Mouse (Mus musculus) erythroid progenitor cell, adult 5-6 weeks (primary cell): ENCODE results near the gene Ecsit. TPM values are rescaled to one million over a fixed set of nuclear protein-coding genes. Genes with fewer than 3 reads are reported as not detected.

ENCODE experiments used
- ATAC-seq: replicated peaks from 2 replicates; pipeline ENCODE4 v1.8.0; 2016; ENCODE audit warnings: moderate number of reproducible peaks, mild to moderate bottlenecking, moderate TSS enrichment, inconsistent platforms; ENCODE audit not compliant: poor library complexity, low FRiP score, severe bottlenecking
- total RNA-seq, 2 experiments: library from RNA; stranded (forward) in 1 of 2; stranded (reverse) in 1 of 2; fragments of 150-400 nt in 1 of 2; fragments of 186-747, 209-891 nt in 1 of 2; gene quantifications; 2 replicates each; pipeline versions ENCODE4 v1.2.3 to v1.2.4; 2015 to 2017; ENCODE audit warnings: low replicate concordance in 2 of 2

Ecsit gene
- total RNA-seq, 2 experiments from 2014 or later: 2.0 to 3.4 TPM

DNA sequence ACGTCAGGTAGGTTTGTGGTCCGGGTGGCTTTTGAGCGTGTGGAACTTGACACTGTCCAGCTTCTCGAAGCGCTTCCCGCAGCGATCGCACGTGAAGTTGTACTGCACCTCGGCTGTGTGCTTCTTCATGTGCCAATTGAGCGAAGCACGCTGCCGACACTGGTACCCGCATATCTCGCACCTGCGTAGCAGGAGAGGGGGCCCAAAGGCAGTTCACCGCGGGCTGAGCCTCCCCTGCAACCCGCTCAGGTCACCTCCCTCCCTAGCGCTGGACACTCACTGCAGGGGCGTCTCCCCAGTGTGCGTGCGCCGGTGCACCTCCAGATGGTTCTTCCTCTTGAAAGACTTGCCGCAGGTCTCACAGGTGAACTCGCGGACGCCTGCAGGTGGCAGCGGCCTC is 29.5 kb downstream of the Ecsit start:
- no peak for ATAC-seq

GRCm38 (mm10) chr9:22054411-22055076 is 30.7 kb downstream of the Ecsit start:
- ATAC-seq: peak; percentile 39; the same call in 1 of the 2 replicates

DNA sequence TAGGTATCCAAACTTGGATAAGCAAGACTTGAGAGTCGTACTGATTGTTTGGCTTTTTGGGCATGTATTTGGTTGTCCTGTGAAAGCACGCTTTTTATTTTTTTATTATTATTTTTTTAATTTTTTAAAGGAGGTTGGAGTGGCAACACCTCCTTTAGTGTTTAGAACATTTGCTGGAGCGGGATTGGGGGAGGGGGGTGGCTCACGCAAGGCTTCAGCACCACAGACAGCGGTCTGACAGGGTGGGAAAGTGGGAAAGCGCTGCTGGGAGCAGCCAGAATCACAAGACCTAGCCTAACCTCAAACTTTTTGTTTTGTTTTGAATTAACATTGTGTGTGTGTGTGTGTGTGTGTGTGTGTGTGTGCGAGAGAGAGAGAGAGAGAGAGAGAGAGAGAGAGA is 31.6 kb downstream of the Ecsit start:
- ATAC-seq: no peak

DNA sequence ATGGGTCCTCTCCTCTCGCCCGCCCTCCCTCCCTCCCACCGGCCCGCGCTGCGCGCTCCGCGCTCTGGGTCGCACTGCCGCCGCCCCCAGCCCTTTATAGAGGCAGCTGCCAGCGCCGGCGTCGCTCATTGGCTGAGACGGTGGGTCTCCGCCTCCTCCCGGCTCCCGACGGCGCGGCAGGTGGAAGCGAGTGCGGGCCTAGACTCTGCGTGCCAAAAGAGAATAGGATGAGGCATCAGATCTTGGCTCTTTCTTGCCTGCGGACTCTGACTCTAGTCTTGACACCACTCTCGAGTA is 33.3 kb downstream of the Ecsit start, which contains the start of gene Elavl3:
Gene Elavl3, minus strand, starts transcription at position 66 of the 297 bp plus-strand sequence.
- ATAC-seq: no peak

GRCm38 (mm10) chr9:22051161-22051957 is 33.9 kb downstream of the Ecsit start:
- ATAC-seq: no peak

GRCm38 (mm10) chr9:22050351-22050889 is 34.8 kb downstream of the Ecsit start:
- ATAC-seq: peak; percentile 60

DNA sequence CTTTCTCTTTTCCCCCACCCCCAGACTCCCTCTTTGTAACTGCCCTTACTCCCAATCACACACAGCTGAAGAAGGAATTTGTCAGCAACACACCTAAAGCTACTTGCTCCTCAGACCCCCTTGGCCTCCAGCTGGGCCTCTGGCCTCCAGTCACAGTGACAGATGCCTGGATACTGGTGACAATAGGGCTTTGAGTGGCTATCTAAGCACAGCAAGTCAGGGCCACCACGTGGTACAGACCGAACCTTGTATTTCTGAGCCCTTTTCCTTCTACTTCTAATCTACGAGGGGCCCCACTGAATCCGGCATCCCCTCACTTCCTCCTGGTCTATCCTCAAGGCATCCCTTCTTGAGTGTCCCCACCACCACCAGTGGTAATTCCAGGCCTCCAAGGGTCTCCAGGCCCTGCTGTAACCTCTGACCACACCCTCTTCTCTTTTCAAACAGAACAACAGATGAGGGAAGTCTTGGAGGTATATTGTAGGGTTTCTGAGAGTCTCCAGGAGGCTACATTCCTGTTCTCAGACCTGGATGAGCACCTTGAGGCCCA is 35.4 kb downstream of the Ecsit start:
- ATAC-seq: 0 out of 2 replicates have a peak, but pooled peaks have one; percentile 4

GRCm38 (mm10) chr9:22049315-22049714 is 35.9 kb downstream of the Ecsit start:
- no peak for ATAC-seq

GRCm38 (mm10) chr9:22047329-22047728 is 37.9 kb downstream of the Ecsit start:
- no peak for ATAC-seq

- no peak for ATAC-seq
These were observed 43.4 kb downstream of the Ecsit start for GRCm38 (mm10) chr9:22041832-22042231.

DNA sequence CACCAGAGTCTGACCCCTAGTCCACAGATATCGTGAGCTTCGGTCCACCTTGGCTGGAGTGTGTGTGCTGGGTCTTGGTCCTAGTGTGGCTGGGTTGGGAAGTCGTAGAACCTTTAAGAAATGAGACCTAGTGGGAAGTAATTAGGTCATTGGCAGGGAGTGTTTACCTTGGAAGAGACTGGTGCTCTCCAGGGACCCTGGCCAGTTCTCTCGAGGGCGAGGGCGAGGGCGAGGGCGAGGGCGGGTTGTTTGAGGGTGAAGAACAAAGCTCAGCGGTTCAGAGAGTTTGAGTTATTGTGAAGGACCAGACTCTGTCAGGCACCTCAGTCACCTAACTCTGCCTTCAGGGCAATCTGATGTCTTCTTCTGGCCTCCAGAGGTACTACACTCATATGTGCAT is 47.4 kb downstream of the Ecsit start:
- no peak for ATAC-seq

- ATAC-seq: no peak
These were observed 49.8 kb downstream of the Ecsit start for GRCm38 (mm10) chr9:22035300-22036044.

GRCm38 (mm10) chr9:22030386-22030785 is 54.9 kb downstream of the Ecsit start:
- no peak for ATAC-seq

DNA sequence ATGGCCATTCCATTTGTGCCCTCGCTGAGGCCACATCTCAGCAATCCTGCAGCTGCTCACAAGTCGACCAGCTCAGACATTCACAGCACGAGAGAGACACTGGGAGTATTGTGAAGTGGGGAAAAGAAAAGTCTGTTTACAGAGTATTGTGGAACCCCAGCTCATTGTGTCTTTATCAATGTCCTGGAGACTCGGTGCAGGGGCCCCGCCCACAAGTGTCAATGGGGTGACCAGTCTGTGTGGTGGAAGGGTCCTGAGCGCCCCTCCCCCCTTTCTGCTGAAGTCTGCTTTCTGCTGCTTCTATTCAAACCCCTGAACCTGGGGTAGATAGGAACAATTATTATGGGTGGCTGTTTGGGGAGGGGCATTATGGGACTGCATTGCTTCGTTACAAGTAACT is 56.8 kb downstream of the Ecsit start:
- ATAC-seq: no peak

GRCm38 (mm10) chr9:22024592-22024991 is 60.6 kb downstream of the Ecsit start:
- no peak for ATAC-seq

Other genes with a start within 250 kb of the Ecsit start
- not detected in 2 replicates for gene Angptl8, start 249.9 kb downstream of the Ecsit start, total RNA-seq (2015; ENCODE audit: low replicate concordance)
- gene Angptl8, start 249.9 kb downstream of the Ecsit start, total RNA-seq (2017; ENCODE audit: low replicate concordance): not detected in 2 replicates
- 2.9 TPM in 1 of 2 replicates, not detected in the other for gene Dock6, start 232.8 kb downstream of the Ecsit start, total RNA-seq (2015; ENCODE audit: low replicate concordance)
- 0.26 TPM in 1 of 2 replicates, not detected in the other for gene Dock6, start 232.8 kb downstream of the Ecsit start, total RNA-seq (2017; ENCODE audit: low replicate concordance)
- gene Rab3d, start 167.2 kb downstream of the Ecsit start, total RNA-seq (2015; ENCODE audit: low replicate concordance): 3.8 and 7.2 TPM in 2 replicates
- gene Rab3d, start 167.2 kb downstream of the Ecsit start, total RNA-seq (2017; ENCODE audit: low replicate concordance): 5.0 and 11.6 TPM in 2 replicates
- not detected in 2 replicates for gene Ccdc159, start 158.0 kb downstream of the Ecsit start, total RNA-seq (2015; ENCODE audit: low replicate concordance)
- gene Ccdc159, start 158.0 kb downstream of the Ecsit start, total RNA-seq (2017; ENCODE audit: low replicate concordance): not detected in 2 replicates
- 13.8 TPM in 1 of 2 replicates, not detected in the other for gene Tmem205, start 157.9 kb downstream of the Ecsit start, total RNA-seq (2015; ENCODE audit: low replicate concordance)
- gene Tmem205, start 157.9 kb downstream of the Ecsit start, total RNA-seq (2017; ENCODE audit: low replicate concordance): not detected in 2 replicates
- gene Plppr2, start 148.4 kb downstream of the Ecsit start, total RNA-seq (2015; ENCODE audit: low replicate concordance): 1.3 TPM in 1 of 2 replicates, not detected in the other
- gene Plppr2, start 148.4 kb downstream of the Ecsit start, total RNA-seq (2017; ENCODE audit: low replicate concordance): not detected in 2 replicates
- gene Swsap1, start 129.7 kb downstream of the Ecsit start, total RNA-seq (2015; ENCODE audit: low replicate concordance): 0.42 and 3.2 TPM in 2 replicates
- gene Swsap1, start 129.7 kb downstream of the Ecsit start, total RNA-seq (2017; ENCODE audit: low replicate concordance): 0.51 TPM in 1 of 2 replicates, not detected in the other
- gene Epor, start 121.9 kb downstream of the Ecsit start, total RNA-seq (2015; ENCODE audit: low replicate concordance): 244 and 249 TPM in 2 replicates
- gene Epor, start 121.9 kb downstream of the Ecsit start, total RNA-seq (2017; ENCODE audit: low replicate concordance): 188 and 199 TPM in 2 replicates
- not detected in 2 replicates for gene Rgl3, start 96.0 kb downstream of the Ecsit start, total RNA-seq (2015; ENCODE audit: low replicate concordance)
- gene Rgl3, start 96.0 kb downstream of the Ecsit start, total RNA-seq (2017; ENCODE audit: low replicate concordance): not detected in 2 replicates
- gene Ccdc151, start 82.8 kb downstream of the Ecsit start, total RNA-seq (2015; ENCODE audit: low replicate concordance): not detected in 2 replicates
- gene Ccdc151, start 82.8 kb downstream of the Ecsit start, total RNA-seq (2017; ENCODE audit: low replicate concordance): not detected in 2 replicates
- 27.0 and 27.7 TPM in 2 replicates for gene Prkcsh, start 82.6 kb downstream of the Ecsit start, total RNA-seq (2015; ENCODE audit: low replicate concordance)
- 41.6 and 62.9 TPM in 2 replicates for gene Prkcsh, start 82.6 kb downstream of the Ecsit start, total RNA-seq (2017; ENCODE audit: low replicate concordance)
- not detected in 2 replicates for gene Elavl3, start 33.4 kb downstream of the Ecsit start, total RNA-seq (2015; ENCODE audit: low replicate concordance)
- gene Elavl3, start 33.4 kb downstream of the Ecsit start, total RNA-seq (2017; ENCODE audit: low replicate concordance): not detected in 2 replicates
- gene Gm49318, start 14.2 kb downstream of the Ecsit start, total RNA-seq (2015; ENCODE audit: low replicate concordance): not detected in 2 replicates
- not detected in 2 replicates for gene Gm49318, start 14.2 kb downstream of the Ecsit start, total RNA-seq (2017; ENCODE audit: low replicate concordance)
- gene Zfp653, start 14.1 kb downstream of the Ecsit start, total RNA-seq (2015; ENCODE audit: low replicate concordance): 2.1 and 6.1 TPM in 2 replicates
- 6.0 and 11.2 TPM in 2 replicates for gene Zfp653, start 14.1 kb downstream of the Ecsit start, total RNA-seq (2017; ENCODE audit: low replicate concordance)
- gene Cnn1, start 13.8 kb upstream of the Ecsit start, total RNA-seq (2015; ENCODE audit: low replicate concordance): not detected in 2 replicates
- gene Cnn1, start 13.8 kb upstream of the Ecsit start, total RNA-seq (2017; ENCODE audit: low replicate concordance): not detected in 2 replicates
- gene Elof1, start 31.7 kb upstream of the Ecsit start, total RNA-seq (2015; ENCODE audit: low replicate concordance): 70.8 and 101 TPM in 2 replicates
- gene Elof1, start 31.7 kb upstream of the Ecsit start, total RNA-seq (2017; ENCODE audit: low replicate concordance): 21.3 and 26.2 TPM in 2 replicates
- 98.5 and 142 TPM in 2 replicates for gene Acp5, start 50.3 kb upstream of the Ecsit start, total RNA-seq (2015; ENCODE audit: low replicate concordance)
- gene Acp5, start 50.3 kb upstream of the Ecsit start, total RNA-seq (2017; ENCODE audit: low replicate concordance): 95.8 and 125 TPM in 2 replicates
- 2.9 and 29.9 TPM in 2 replicates for gene Pigyl, start 71.4 kb upstream of the Ecsit start, total RNA-seq (2015; ENCODE audit: low replicate concordance)
- gene Pigyl, start 71.4 kb upstream of the Ecsit start, total RNA-seq (2017; ENCODE audit: low replicate concordance): 6.8 and 29.6 TPM in 2 replicates
- gene Zfp872, start 102.7 kb upstream of the Ecsit start, total RNA-seq (2015; ENCODE audit: low replicate concordance): not detected in 2 replicates
- gene Zfp872, start 102.7 kb upstream of the Ecsit start, total RNA-seq (2017; ENCODE audit: low replicate concordance): not detected in 2 replicates
- 12.3 and 15.5 TPM in 2 replicates for gene Zfp809, start 140.3 kb upstream of the Ecsit start, total RNA-seq (2015; ENCODE audit: low replicate concordance)
- gene Zfp809, start 140.3 kb upstream of the Ecsit start, total RNA-seq (2017; ENCODE audit: low replicate concordance): 14.1 and 20.1 TPM in 2 replicates
- gene Zfp599, start 174.5 kb upstream of the Ecsit start, total RNA-seq (2015; ENCODE audit: low replicate concordance): 0.36 TPM in 1 of 2 replicates, not detected in the other
- 0.77 and 1.1 TPM in 2 replicates for gene Zfp599, start 174.5 kb upstream of the Ecsit start, total RNA-seq (2017; ENCODE audit: low replicate concordance)
- gene Zfp810, start 222.2 kb upstream of the Ecsit start, total RNA-seq (2015; ENCODE audit: low replicate concordance): 2.1 and 4.3 TPM in 2 replicates
- gene Zfp810, start 222.2 kb upstream of the Ecsit start, total RNA-seq (2017; ENCODE audit: low replicate concordance): 0.64 and 4.5 TPM in 2 replicates